Mouse (Mus musculus): ENCODE measurements at regions not wholly inside any gene's neighbourhood (a gene's known extent, or its start where the extent isn't known, plus 50 kb on each side); places are given as distances from the start of the nearest gene placed in this dataset.

GRCm38 (mm10) chr16:68427522-68427921, 806.8 kb upstream of the Cadm2 start:
- TF ChIP-seq CTCF (IDR thresholded peaks at IDR 0.05; ENCODE audit: low read depth), result no peak
- TF ChIP-seq EP300 (optimal IDR thresholded peaks at IDR 0.05), result no peak
